Mouse (Mus musculus) heart, adult 8-10 months (tissue): Measurements from ENCODE around the gene Poc1b. TPM values are rescaled to one million over a fixed set of nuclear protein-coding genes. Genes with fewer than 3 reads are reported as not detected.
A peak's percentile ranks its signal among the peaks of the same experiment; 100 is the strongest.

Experiments
- DNase-seq: peaks from one replicate; pipeline ENCODE4 v3.0.0; 2022; ENCODE audit warnings: low spot score
- total RNA-seq, 4 experiments: library from RNA; stranded (reverse); gene quantifications; 2 replicates each; pipeline ENCODE4 v1.2.4; 2022

The Poc1b gene
- total RNA-seq, 4 experiments from 2014 or later, result 5.8 to 8.1 (median 7.2) TPM

- DNase-seq, result no peak
Observed at GRCm38 (mm10) chr10:99226782-99227181, 119.9 kb downstream of the Poc1b start.

DNA sequence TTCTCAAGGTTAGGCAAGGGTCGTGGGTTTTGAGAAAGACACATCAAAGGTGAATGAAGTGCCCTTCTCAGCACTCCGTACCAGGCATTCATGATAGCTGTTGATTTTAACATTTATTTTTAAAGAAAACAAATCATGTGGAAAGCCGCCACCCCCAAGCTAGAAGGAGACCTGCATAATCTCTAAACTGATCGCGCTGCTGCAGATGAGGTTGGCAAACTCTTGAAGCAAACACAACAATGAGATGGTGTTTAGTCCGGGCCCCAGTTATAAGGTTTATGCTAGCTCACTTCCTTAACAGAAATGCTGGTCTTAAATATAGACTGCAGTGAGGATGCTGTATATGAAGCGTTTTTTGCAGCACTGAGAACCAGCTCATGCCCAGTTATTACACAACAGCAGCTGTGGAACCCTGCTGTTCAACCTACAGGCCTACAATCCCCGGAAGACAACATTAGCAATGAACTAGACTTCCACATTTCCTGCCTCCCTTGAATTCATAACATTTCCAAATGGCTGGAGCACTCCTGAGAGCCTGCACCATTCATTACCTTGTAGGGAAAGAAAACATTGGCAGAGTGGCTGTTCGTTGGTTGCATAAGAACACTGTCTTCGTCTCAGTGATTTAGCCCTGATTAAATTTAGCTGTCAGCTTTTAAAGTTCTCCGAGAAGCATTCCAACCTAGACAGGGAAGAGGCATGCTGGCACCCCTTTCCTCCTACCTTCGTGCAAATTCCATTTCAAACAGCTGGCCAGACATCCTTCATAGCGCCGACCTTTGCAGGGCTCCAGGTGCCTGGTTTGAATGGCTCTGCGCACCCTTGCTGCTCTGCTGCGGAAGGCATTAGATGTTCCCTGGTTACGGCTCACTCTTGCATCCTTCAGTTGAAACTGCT is 121.4 kb downstream of the Poc1b start:
- no peak for DNase-seq

GRCm38 (mm10) chr10:99229031-99229684 is 122.3 kb downstream of the Poc1b start:
- peak; percentile 70 for DNase-seq

- no peak for DNase-seq
Observed at GRCm38 (mm10) chr10:99232518-99233227, 125.8 kb downstream of the Poc1b start.

- no peak for DNase-seq
Observed at GRCm38 (mm10) chr10:99234336-99234735, 127.5 kb downstream of the Poc1b start.

DNA sequence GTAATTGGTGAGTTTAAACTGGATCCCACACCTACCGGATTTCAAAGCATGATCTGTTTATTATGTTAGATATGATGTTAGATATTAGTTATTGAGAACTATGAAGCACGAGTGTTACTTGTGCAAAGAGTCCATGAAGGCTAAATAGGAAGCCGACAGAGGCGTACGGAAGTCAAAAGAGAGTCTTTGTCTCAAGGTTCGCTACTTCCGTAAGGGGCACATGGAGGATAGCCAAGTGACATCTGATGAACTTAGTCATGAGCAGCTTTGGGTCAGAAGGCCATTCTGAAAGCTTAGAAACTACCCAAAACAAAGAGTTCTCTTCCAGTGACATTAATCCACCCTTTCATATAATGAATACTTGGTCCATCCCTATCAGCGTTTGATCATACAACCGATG is 128.2 kb downstream of the Poc1b start:
- no peak for DNase-seq

- DNase-seq, result no peak
Observed at GRCm38 (mm10) chr10:99237205-99237832, 130.5 kb downstream of the Poc1b start.

DNA sequence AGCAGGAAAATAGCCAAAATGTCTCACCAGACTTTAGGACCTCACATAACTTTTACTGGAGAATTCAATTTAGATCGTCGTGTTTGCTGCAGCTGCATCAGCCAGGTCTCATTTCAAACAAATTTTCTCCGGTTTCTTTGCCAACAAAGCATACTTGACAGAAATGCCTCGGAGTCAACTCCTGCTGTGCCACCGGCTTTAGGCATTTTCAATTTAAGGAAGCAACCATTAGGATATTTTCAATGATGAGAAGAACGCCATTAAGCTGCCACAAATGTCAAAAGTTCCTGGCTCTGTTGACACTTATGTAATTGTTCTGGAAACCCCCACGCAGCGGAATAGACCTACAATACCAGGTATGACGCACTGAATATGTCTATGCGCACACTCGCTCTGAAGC is 131.7 kb downstream of the Poc1b start:
- DNase-seq, result no peak

GRCm38 (mm10) chr10:99241284-99241828 is 134.5 kb downstream of the Poc1b start:
- DNase-seq, result no peak

DNA sequence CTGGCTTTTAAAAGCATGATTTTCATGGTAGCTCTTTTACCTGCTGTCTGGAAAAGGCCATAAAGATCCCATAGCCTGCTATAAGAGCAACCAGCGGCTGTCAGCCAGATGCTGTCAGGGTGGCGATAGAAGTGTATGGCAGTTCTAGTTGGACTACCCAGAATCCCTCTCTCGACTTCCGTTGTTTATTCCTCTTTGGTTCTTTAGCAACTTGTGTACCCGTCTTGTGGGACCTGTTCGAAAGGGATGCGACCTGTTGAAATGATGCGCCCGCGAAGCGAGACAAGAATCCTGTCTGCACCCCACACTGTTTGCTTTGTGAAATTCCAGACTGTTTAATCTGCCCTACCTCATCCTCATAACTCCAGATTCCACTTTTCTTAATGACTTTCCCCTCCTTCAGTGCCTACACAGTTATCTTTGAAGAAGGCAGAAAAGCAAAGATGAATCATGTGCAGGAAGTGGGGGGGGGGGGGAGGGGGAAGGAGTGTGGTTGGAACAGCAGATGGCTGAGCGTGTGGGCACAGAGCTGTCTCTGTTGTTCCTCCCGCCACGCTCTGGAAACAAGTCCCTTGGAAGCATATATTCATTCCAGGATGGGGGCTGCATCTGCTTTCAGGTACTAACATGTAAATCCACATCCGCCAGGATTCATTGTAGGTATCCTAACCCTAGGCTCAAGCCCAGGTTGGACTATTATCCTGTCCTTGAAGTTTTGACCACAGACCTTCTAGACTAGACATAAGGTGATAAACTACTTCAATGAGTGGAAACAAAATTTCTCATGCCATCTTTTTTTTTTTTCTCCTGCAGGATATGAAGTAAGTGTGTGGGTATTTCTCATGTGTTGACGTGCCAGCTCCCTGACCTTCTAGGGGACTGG is 135.2 kb downstream of the Poc1b start:
- DNase-seq, result no peak

GRCm38 (mm10) chr10:99242721-99243120 is 135.9 kb downstream of the Poc1b start:
- DNase-seq, result no peak

- DNase-seq, result no peak
Observed at GRCm38 (mm10) chr10:99243907-99244489, 137.2 kb downstream of the Poc1b start.

DNA sequence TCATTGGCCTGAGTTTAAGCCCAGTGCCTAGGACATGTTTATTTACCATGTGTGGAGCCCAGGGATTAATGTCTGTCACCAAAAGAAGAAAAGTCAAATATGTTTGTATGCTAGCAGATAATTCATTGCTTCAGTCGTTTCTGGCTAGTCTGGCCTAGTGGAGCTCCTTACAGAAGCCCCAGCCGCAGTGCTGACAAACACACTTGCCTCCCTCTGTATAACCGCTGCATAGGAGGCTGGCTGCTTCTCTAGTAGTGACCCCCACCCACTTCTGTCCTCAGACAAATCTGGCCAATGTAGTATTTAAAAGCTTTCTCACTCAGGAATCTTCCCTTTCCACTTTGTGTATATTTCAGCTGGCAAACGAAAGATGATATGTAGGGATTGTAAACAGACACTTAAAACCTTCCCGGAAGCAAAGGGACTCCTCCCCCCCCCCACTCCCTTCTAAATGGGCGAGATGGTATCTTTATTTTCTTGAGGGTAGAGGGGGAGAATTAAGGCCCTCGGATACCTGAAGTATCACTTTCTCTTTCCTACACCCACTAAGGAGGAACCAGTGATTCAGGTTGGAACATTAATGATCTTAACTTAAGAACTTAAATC is 137.9 kb downstream of the Poc1b start:
- DNase-seq, result no peak

DNA sequence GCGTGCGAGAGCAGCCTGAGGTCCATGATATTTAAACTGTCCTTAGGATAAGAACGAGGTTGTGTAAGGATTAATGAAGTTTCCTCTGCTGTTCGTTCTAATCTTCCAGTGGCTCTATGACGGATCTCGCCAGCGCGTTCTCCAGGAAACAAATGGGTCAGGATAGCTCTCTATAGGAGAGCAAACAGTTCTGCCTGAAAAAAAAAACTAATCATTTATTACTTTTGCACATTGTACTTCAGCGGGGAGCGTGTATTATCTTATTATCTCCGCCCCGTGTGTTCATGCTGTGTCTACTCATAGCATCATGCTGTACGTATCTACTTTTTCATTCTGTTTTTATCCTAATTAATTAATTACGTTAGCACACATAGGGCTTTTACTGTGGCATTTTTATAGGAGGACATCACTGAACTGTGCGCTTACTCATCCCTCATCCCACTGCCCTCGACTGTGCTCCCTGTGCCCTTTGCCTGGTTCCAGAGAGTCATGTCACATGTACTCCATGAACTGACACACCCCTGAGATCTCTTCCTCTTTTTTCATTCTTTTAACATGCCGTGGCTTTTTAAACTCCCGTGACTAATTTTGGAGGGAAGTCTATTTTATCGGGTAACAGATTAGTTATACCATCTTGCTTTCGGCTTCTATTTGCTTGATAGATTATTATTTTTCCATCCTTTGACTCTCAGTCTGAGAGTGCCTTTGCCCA is 140.1 kb downstream of the Poc1b start:
- DNase-seq, result no peak

Other genes with a start within 250 kb of the Poc1b start
- 10 to 100 TPM; 59.5 to 68.2 (median 62.8) TPM for gene Atp2b1, start 192.6 kb upstream of the Poc1b start, total RNA-seq
- gene Galnt4, start 1.1 kb downstream of the Poc1b start, total RNA-seq, result 1 to 10 TPM; 2.5 to 2.9 (median 2.6) TPM
- gene Phxr2, start 19.3 kb downstream of the Poc1b start, total RNA-seq, result not detected
- gene Dusp6, start 156.2 kb downstream of the Poc1b start, total RNA-seq, result 10 to 100 TPM; 12.9 to 18.7 (median 15.2) TPM